Mouse (Mus musculus) MEL (cell line): ENCODE results near the gene Psmd9. TPM values are rescaled to one million over a fixed set of nuclear protein-coding genes. Genes with fewer than 3 reads are reported as not detected.
A peak's percentile ranks its signal among the peaks of the same experiment; 100 is the strongest.
"Not testable (repeated sequence)": the region's sequence is repeated elsewhere in the genome, so short reads cannot be mapped to it uniquely, and the experiment has no call there.

Experiments
- DNase-seq: peaks from one replicate; pipeline ENCODE4 v3.0.0; 2011; ENCODE audit warnings: low read depth, low spot score
- H3K27ac ChIP-seq: 2 replicates; pipeline ENCODE4 v1.5.1; 2012; ENCODE audit warnings: low read depth, mild to moderate bottlenecking, control low read depth, low read length, moderate library complexity; ENCODE audit not compliant: control insufficient read depth
- H3K27me3 ChIP-seq, 2 experiments: fragments of 150-350 bp in 1 of 2; sonication (generic) in 1 of 2; 2 replicates each; pipeline ENCODE4 v1.6.1; 2012; ENCODE audit warnings: low read length in 2 of 2, mild to moderate bottlenecking in 2 of 2, improper control_type of control experiment in 1 of 2, moderate library complexity in 1 of 2; ENCODE audit not compliant: insufficient read depth in 2 of 2, control insufficient read depth in 1 of 2
- H3K36me3 ChIP-seq, 2 experiments: 2 replicates each; pipeline ENCODE4 v1.6.1; 2012 to 2014; ENCODE audit warnings: low read length in 2 of 2, improper control_type of control experiment in 1 of 2, inconsistent platforms in 1 of 2, mild to moderate bottlenecking in 1 of 2; ENCODE audit not compliant: insufficient read depth in 2 of 2, control insufficient read depth in 1 of 2
- H3K4me1 ChIP-seq, 2 experiments: fragments of 150-350 bp in 1 of 2; sonication (generic) in 1 of 2; 2 replicates each; pipeline ENCODE4 v1.6.1; 2012; ENCODE audit warnings: low read length in 2 of 2, improper control_type of control experiment in 1 of 2, mild to moderate bottlenecking in 1 of 2; ENCODE audit not compliant: insufficient read depth in 2 of 2, control insufficient read depth in 1 of 2
- H3K4me3 ChIP-seq, 2 experiments: fragments of 150-350 bp in 1 of 2; sonication (generic) in 1 of 2; 2 replicates each; pipeline ENCODE4 v1.5.1; 2012; ENCODE audit warnings: low read depth in 2 of 2, low read length in 2 of 2, mild to moderate bottlenecking in 2 of 2, moderate library complexity in 2 of 2, control low read depth in 1 of 2, improper control_type of control experiment in 1 of 2; ENCODE audit not compliant: control insufficient read depth in 1 of 2, insufficient read depth in 1 of 2
- H3K79me2 ChIP-seq: 2 replicates; pipeline ENCODE4 v1.6.1; 2012; ENCODE audit warnings: mild to moderate bottlenecking, low read length, moderate library complexity; ENCODE audit not compliant: control insufficient read depth, poor library complexity, insufficient read depth
- H3K9ac ChIP-seq: 2 replicates; pipeline ENCODE4 v1.6.1; 2012; ENCODE audit warnings: low read depth, mild to moderate bottlenecking, control low read depth, low read length, moderate library complexity; ENCODE audit not compliant: control insufficient read depth, poor library complexity, severe bottlenecking
- H3K9me3 ChIP-seq: fragments of 150-350 bp; sonication (generic); replicated peaks from 2 replicates; pipeline ENCODE4 v1.6.1; 2012; ENCODE audit warnings: mild to moderate bottlenecking, low read length, improper control_type of control experiment, moderate library complexity; ENCODE audit not compliant: insufficient read depth
- BHLHE40 ChIP-seq: IDR thresholded peaks from 2 replicates; pipeline ENCODE4 v1.6.1; 2012; ENCODE audit warnings: low read depth, mild to moderate bottlenecking, inconsistent platforms, low read length, improper control_type of control experiment, borderline replicate concordance
- CHD1 ChIP-seq: IDR thresholded peaks from 2 replicates; pipeline ENCODE4 v1.6.1; 2012; ENCODE audit warnings: low read depth, mild to moderate bottlenecking, inconsistent platforms, low read length, improper control_type of control experiment
- CHD2 ChIP-seq: IDR thresholded peaks from 2 replicates; pipeline ENCODE4 v1.6.1; 2011; ENCODE audit warnings: low read length, improper control_type of control experiment
- EP300 ChIP-seq, 2 experiments: IDR thresholded peaks; 2 replicates each; pipeline ENCODE4 v1.6.1; 2011; ENCODE audit warnings: improper control_type of control experiment in 2 of 2, low read length in 2 of 2, low read depth in 1 of 2, mild to moderate bottlenecking in 1 of 2
- ETS1 ChIP-seq: IDR thresholded peaks from 2 replicates; pipeline ENCODE4 v1.6.1; 2012; ENCODE audit warnings: low read depth, mild to moderate bottlenecking, inconsistent platforms, low read length, improper control_type of control experiment, moderate library complexity
- GABPA ChIP-seq: IDR thresholded peaks from 2 replicates; pipeline ENCODE4 v1.6.1; 2012; ENCODE audit warnings: low read depth, mild to moderate bottlenecking, inconsistent platforms, low read length, improper control_type of control experiment, moderate library complexity
- GATA1 ChIP-seq: IDR thresholded peaks from 2 replicates; pipeline ENCODE4 v1.6.1; 2011; ENCODE audit warnings: low read depth, low read length, improper control_type of control experiment
- MAFK ChIP-seq: IDR thresholded peaks from 2 replicates; pipeline ENCODE4 v1.6.1; 2011; ENCODE audit warnings: low read depth, mild to moderate bottlenecking, low read length, improper control_type of control experiment, borderline replicate concordance
- MAX ChIP-seq: IDR thresholded peaks from 2 replicates; pipeline ENCODE4 v1.6.1; 2011; ENCODE audit warnings: low read length, improper control_type of control experiment
- MAZ ChIP-seq: IDR thresholded peaks from 2 replicates; pipeline ENCODE4 v1.6.1; 2012; ENCODE audit warnings: low read depth, mild to moderate bottlenecking, inconsistent platforms, low read length, improper control_type of control experiment
- MEF2A ChIP-seq: IDR thresholded peaks from 2 replicates; pipeline ENCODE4 v1.6.1; 2014; ENCODE audit warnings: low read depth, mild to moderate bottlenecking, inconsistent platforms, low read length, improper control_type of control experiment; ENCODE audit not compliant: poor library complexity, insufficient replicate concordance, severe bottlenecking; ENCODE audit errors: extremely low read depth
- MYB ChIP-seq: IDR thresholded peaks from 2 replicates; pipeline ENCODE4 v1.6.1; 2011; ENCODE audit warnings: mild to moderate bottlenecking, low read depth, low read length, improper control_type of control experiment
- MYC ChIP-seq: IDR thresholded peaks from 2 replicates; pipeline ENCODE4 v1.6.1; 2011; ENCODE audit warnings: low read depth, mild to moderate bottlenecking, low read length, improper control_type of control experiment, moderate library complexity
- NELFE ChIP-seq: IDR thresholded peaks from 2 replicates; pipeline ENCODE4 v1.6.1; 2011; ENCODE audit warnings: low read depth, low read length, improper control_type of control experiment
- NRF1 ChIP-seq: IDR thresholded peaks from 2 replicates; pipeline ENCODE4 v1.6.1; 2014; ENCODE audit warnings: low read depth, mild to moderate bottlenecking, inconsistent platforms, low read length, improper control_type of control experiment, moderate library complexity; ENCODE audit not compliant: poor library complexity, insufficient read depth, severe bottlenecking
- POLR2A ChIP-seq, 2 experiments: IDR thresholded peaks; 2 replicates each; pipeline ENCODE4 v1.6.1; 2011 to 2012; ENCODE audit warnings: low read length in 2 of 2, mild to moderate bottlenecking in 2 of 2, control low read depth in 1 of 2, improper control_type of control experiment in 1 of 2, low read depth in 1 of 2, moderate library complexity in 1 of 2; ENCODE audit not compliant: control insufficient read depth in 1 of 2, insufficient read depth in 1 of 2, poor library complexity in 1 of 2
- POLR2AphosphoS2 ChIP-seq: IDR thresholded peaks from 2 replicates; pipeline ENCODE4 v1.6.1; 2011; ENCODE audit warnings: low read length, improper control_type of control experiment
- POLR2AphosphoS5 ChIP-seq: IDR thresholded peaks from 2 replicates; pipeline ENCODE4 v1.6.1; 2012; ENCODE audit warnings: low read depth, borderline replicate concordance, mild to moderate bottlenecking, inconsistent platforms, low read length, moderate library complexity, mixed read lengths
- RCOR1 ChIP-seq: IDR thresholded peaks from 2 replicates; pipeline ENCODE4 v1.6.1; 2012; ENCODE audit warnings: low read depth, mild to moderate bottlenecking, inconsistent platforms, low read length, improper control_type of control experiment
- SIN3A ChIP-seq: IDR thresholded peaks from 2 replicates; pipeline ENCODE4 v1.6.1; 2012; ENCODE audit warnings: low read length, improper control_type of control experiment, inconsistent platforms
- TAL1 ChIP-seq: IDR thresholded peaks from 2 replicates; pipeline ENCODE4 v1.6.1; 2012; ENCODE audit warnings: mild to moderate bottlenecking, inconsistent platforms, low read length, moderate library complexity, mixed read lengths
- TBP ChIP-seq: IDR thresholded peaks from 2 replicates; pipeline ENCODE4 v1.8.0; 2011; ENCODE audit warnings: low read depth, low read length, improper control_type of control experiment
- TCF12 ChIP-seq: IDR thresholded peaks from 2 replicates; pipeline ENCODE4 v1.6.1; 2014; ENCODE audit warnings: low read depth, mild to moderate bottlenecking, inconsistent platforms, low read length, improper control_type of control experiment, moderate library complexity
- UBTF ChIP-seq: IDR thresholded peaks from 2 replicates; pipeline ENCODE4 v1.6.1; 2012; ENCODE audit warnings: low read depth, mild to moderate bottlenecking, inconsistent platforms, low read length, improper control_type of control experiment, moderate library complexity, borderline replicate concordance; ENCODE audit not compliant: insufficient read depth
- USF2 ChIP-seq, 2 experiments: IDR thresholded peaks; 2 replicates each; pipeline ENCODE4 v1.6.1; 2011 to 2012; ENCODE audit warnings: improper control_type of control experiment in 2 of 2, low read length in 2 of 2, borderline replicate concordance in 1 of 2, inconsistent platforms in 1 of 2, low read depth in 1 of 2, mild to moderate bottlenecking in 1 of 2; ENCODE audit not compliant: insufficient read depth in 1 of 2
- ZC3H11A ChIP-seq: IDR thresholded peaks from 2 replicates; pipeline ENCODE4 v1.6.1; 2012; ENCODE audit warnings: low read depth, mild to moderate bottlenecking, inconsistent platforms, low read length, improper control_type of control experiment
- ZKSCAN1 ChIP-seq: IDR thresholded peaks from 2 replicates; pipeline ENCODE4 v1.6.1; 2012; ENCODE audit warnings: low read depth, mild to moderate bottlenecking, inconsistent platforms, low read length, improper control_type of control experiment, moderate library complexity
- ZMIZ1 ChIP-seq: IDR thresholded peaks from 2 replicates; pipeline ENCODE4 v1.6.1; 2012; ENCODE audit warnings: low read depth, mild to moderate bottlenecking, inconsistent platforms, low read length, improper control_type of control experiment, moderate library complexity
- ZNF384 ChIP-seq: IDR thresholded peaks from 2 replicates; pipeline ENCODE4 v1.6.1; 2012; ENCODE audit warnings: low read depth, mild to moderate bottlenecking, inconsistent platforms, low read length, improper control_type of control experiment
- polyA plus RNA-seq, 2 experiments: library from polyadenylated mRNA; stranded (reverse) in 1 of 2; unstranded in 1 of 2; fragments of >175 nt in 1 of 2; fragments of >200 nt in 1 of 2; gene quantifications; 2 replicates each; pipeline versions ENCODE4 v1.2.1 to v1.2.4; 2012; ENCODE audit warnings: low replicate concordance in 2 of 2, low read depth in 1 of 2; ENCODE audit not compliant: insufficient read length in 2 of 2, insufficient read depth in 1 of 2, missing spikeins in 1 of 2
- total RNA-seq: library from RNA; depleted of rRNA; stranded (reverse); fragments of 300-350 nt; gene quantifications from 2 replicates; pipeline ENCODE4 v1.2.3, GENCODE M21; 2012

Psmd9 gene
- total and polyA plus RNA-seq, 3 experiments = 32.0 to 54.6 TPM; not detected in 1

DNA sequence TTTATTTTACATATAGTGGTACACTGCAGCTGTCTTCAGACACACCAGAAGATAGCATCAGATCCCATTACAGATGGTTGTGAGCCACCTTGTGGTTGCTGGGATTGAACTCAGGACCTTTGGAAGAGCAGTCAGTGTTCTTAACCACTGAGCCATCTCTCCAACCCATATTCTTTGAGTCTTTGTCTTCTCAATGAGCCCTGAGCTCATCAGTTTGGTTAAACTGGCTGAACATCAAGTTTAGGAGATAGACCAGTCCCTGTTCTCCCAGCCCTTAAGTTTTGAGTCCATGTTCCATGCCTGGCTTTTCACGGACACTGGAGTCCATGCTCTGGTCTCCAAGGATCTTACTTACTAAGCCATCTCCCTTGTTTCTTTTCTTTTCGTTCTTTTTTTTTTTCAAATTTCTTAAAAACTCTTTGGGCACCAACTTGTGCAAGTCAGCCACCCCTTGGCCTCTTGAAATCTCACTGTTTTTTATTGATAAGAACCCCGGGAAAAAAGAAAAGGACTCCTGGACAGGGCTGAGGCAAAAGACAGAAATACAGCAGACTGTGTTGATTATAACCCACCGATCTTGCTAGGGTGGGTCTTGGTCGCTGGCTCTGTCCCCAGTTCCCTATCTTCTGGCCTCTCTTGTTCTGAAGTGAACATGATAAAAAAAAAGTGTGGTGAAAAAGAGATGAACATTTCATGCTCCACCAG is 53.3 kb downstream of the Psmd9 start:
- TF ChIP-seq ZNF384 (peak; percentile 73; the same call in 1 of the 2 replicates), TBP (peak; percentile 75), EP300 (IDR thresholded peaks at IDR 0.05; ENCODE audit: low read depth in 1 of 2, low read length in 2 of 2) (peak in 1 of 2 experiments; percentile 32; a peak in 1 of 4 replicates)
- Histone ChIP-seq H3K4me3 (peak overlapping the region in 1 of 2 experiments; percentile 3; a peak in 1 of 4 replicates), H3K9ac (peak overlapping the region; percentile 49), H3K4me1 (peaks cover 9 to 12% of the 10 kb centered on the region in 2 experiments; a peak in 2 of 4 replicates), H3K36me3 (peaks cover 0 to 17% of the 10 kb centered on the region in 2 experiments; a peak in 2 of 4 replicates), H3K27ac (peak overlapping the region; percentile 99)
- not testable (repeated sequence) for H3K27me3 ChIP-seq, H3K9me3 ChIP-seq, H3K79me2 ChIP-seq
- peak; percentile 56 for DNase-seq

- no peaks in the 10 kb centered on the region for H3K79me2 ChIP-seq
- peaks cover 9 to 12% of the 10 kb centered on the region in 2 experiments; a peak in 2 of 4 replicates for H3K4me1 ChIP-seq
- peak overlapping the region; percentile 59 for H3K9ac ChIP-seq
- DNase-seq = peak; percentile 80
- peaks cover 0 to 19% of the 10 kb centered on the region in 2 experiments; a peak in 2 of 4 replicates for H3K36me3 ChIP-seq
- no peaks in the 10 kb centered on the region for H3K9me3 ChIP-seq
- peak overlapping the region; percentile 99 for H3K27ac ChIP-seq
- H3K27me3 ChIP-seq = no peaks in the 10 kb centered on the region
- peak overlapping the region in 1 of 2 experiments; percentile 21; a peak in 2 of 4 replicates for H3K4me3 ChIP-seq
- TF ChIP-seq NRF1 = no peak
- no peak for TF ChIP-seq MAFK
- no peak for TF ChIP-seq ZMIZ1
- TF ChIP-seq ETS1 = no peak
- no peak for TF ChIP-seq BHLHE40
- no peak for TF ChIP-seq ZKSCAN1
- no peak for TF ChIP-seq POLR2AphosphoS5
- no peak for TF ChIP-seq CHD1
- no peak for TF ChIP-seq POLR2AphosphoS2
- no peak for TF ChIP-seq MAX
- TF ChIP-seq MAZ = no peak
- TF ChIP-seq RCOR1 = no peak
- TF ChIP-seq CHD2 = no peak
- no peak for TF ChIP-seq SIN3A
- TF ChIP-seq ZC3H11A = no peak
- 0 out of 2 replicates have a peak, but pooled peaks have one; percentile 16 for TF ChIP-seq GATA1
- TF ChIP-seq NELFE = no peak
- TF ChIP-seq TAL1 = peak; percentile 50
- 0 out of 4 replicates have a peak, but pooled peaks of 1 of the 2 experiments have one; percentile 46 for TF ChIP-seq EP300 (IDR thresholded peaks at IDR 0.05; ENCODE audit: low read depth in 1 of 2, low read length in 2 of 2)
- no peak for TF ChIP-seq GABPA
- TF ChIP-seq MEF2A = no peak
- TF ChIP-seq ZNF384 = peak; percentile 35; the same call in 1 of the 2 replicates
- TF ChIP-seq POLR2A (IDR thresholded peaks at IDR 0.05; ENCODE audit: control insufficient read depth in 1 of 2, insufficient read depth in 1 of 2, low read depth in 1 of 2, low read length in 2 of 2, poor library complexity in 1 of 2) = no peak
- peak; percentile 47; the same call in 1 of the 2 replicates for TF ChIP-seq TCF12
- no peak for TF ChIP-seq MYC
- TF ChIP-seq UBTF = no peak
- no peak for TF ChIP-seq USF2 (IDR thresholded peaks at IDR 0.05; ENCODE audit: borderline replicate concordance in 1 of 2, insufficient read depth in 1 of 2, low read depth in 1 of 2, low read length in 2 of 2)
- no peak for TF ChIP-seq MYB
Observed at GRCm38 (mm10) chr5:123223051-123223410, 53.8 kb downstream of the Psmd9 start.
